Mouse (Mus musculus): ENCODE data around the gene Aprt.
A peak's percentile ranks its signal among the peaks of the same experiment; 100 is the strongest.
"Not testable (repeated sequence)": the region's sequence is repeated elsewhere in the genome, so short reads cannot be mapped to it uniquely, and the experiment has no call there.

Aprt gene

GRCm38 (mm10) chr8:122579196-122579595 is 2.5 kb upstream of the Aprt start:
- Histone ChIP-seq H3K36me3 (ENCODE audit: insufficient read depth, low read length) (peaks cover 17% of the 10 kb centered on the region), H3K27me3 (ENCODE audit: insufficient read depth, low read length) (0 out of 2 replicates have a peak, but pooled peaks cover under 1% of the 10 kb centered on the region), H3K4me3 (replicated peaks; ENCODE audit: low read length) (no peak overlapping the region), H3K4me1 (replicated peaks; ENCODE audit: low read depth, low read length) (peaks cover 79% of the 10 kb centered on the region), H3K9me3 (ENCODE audit: low read length) (no peaks in the 10 kb centered on the region)
- no peak for TF ChIP-seq CTCF (conservative IDR thresholded peaks at IDR 0.05; ENCODE audit: low read length)

GRCm38 (mm10) chr8:122577116-122577515 is 407 bp upstream of the Aprt start:
- H3K36me3 ChIP-seq (ENCODE audit: insufficient read depth, low read length): peaks cover 36% of the 10 kb centered on the region
- peaks cover 87% of the 10 kb centered on the region for H3K4me1 ChIP-seq (replicated peaks; ENCODE audit: low read depth, low read length)
- TF ChIP-seq POU5F1 (IDR thresholded peaks at IDR 0.05; ENCODE audit: borderline replicate concordance, low read length) (no peak), NANOG (IDR thresholded peaks at IDR 0.05; ENCODE audit: borderline replicate concordance, low read length) (no peak), CTCF (conservative IDR thresholded peaks at IDR 0.05; ENCODE audit: low read length) (no peak)
- H3K4me3 ChIP-seq (replicated peaks; ENCODE audit: low read length): peak overlapping the region; percentile 96
- no peaks in the 10 kb centered on the region for H3K9me3 ChIP-seq (ENCODE audit: low read length)
- H3K27me3 ChIP-seq (ENCODE audit: insufficient read depth, low read length): no peaks in the 10 kb centered on the region

GRCm38 (mm10) chr8:122575735-122576647 is 718 bp downstream of the Aprt start:
- Histone ChIP-seq H3K27me3 (ENCODE audit: insufficient read depth, low read length) (no peaks in the 10 kb centered on the region), H3K4me3 (replicated peaks; ENCODE audit: low read length) (peak overlapping the region; percentile 96)

GRCm38 (mm10) chr8:122575286-122575685 is 1.4 kb downstream of the Aprt start:
- H3K9me3 ChIP-seq (ENCODE audit: low read length): no peaks in the 10 kb centered on the region
- no peaks in the 10 kb centered on the region for H3K27me3 ChIP-seq (ENCODE audit: insufficient read depth, low read length)
- peak overlapping the region; percentile 96 for H3K4me3 ChIP-seq (replicated peaks; ENCODE audit: low read length)
- TF ChIP-seq NANOG (IDR thresholded peaks at IDR 0.05; ENCODE audit: borderline replicate concordance, low read length) (no peak), CTCF (conservative IDR thresholded peaks at IDR 0.05; ENCODE audit: low read length) (no peak), POU5F1 (IDR thresholded peaks at IDR 0.05; ENCODE audit: borderline replicate concordance, low read length) (no peak)
- H3K4me1 ChIP-seq (replicated peaks; ENCODE audit: low read depth, low read length): peaks cover 93% of the 10 kb centered on the region
- H3K36me3 ChIP-seq (ENCODE audit: insufficient read depth, low read length): peaks cover 54% of the 10 kb centered on the region

More at GRCm38 (mm10) chr8:122575735-122576647, 718 bp downstream of the Aprt start:
- H3K36me3 ChIP-seq (ENCODE audit: insufficient read depth, low read length): peaks cover 47% of the 10 kb centered on the region
- H3K4me1 ChIP-seq (replicated peaks; ENCODE audit: low read depth, low read length): peaks cover 92% of the 10 kb centered on the region
- H3K9me3 ChIP-seq (ENCODE audit: low read length): no peaks in the 10 kb centered on the region
- TF ChIP-seq POU5F1 (IDR thresholded peaks at IDR 0.05; ENCODE audit: borderline replicate concordance, low read length): no peak

DNA sequence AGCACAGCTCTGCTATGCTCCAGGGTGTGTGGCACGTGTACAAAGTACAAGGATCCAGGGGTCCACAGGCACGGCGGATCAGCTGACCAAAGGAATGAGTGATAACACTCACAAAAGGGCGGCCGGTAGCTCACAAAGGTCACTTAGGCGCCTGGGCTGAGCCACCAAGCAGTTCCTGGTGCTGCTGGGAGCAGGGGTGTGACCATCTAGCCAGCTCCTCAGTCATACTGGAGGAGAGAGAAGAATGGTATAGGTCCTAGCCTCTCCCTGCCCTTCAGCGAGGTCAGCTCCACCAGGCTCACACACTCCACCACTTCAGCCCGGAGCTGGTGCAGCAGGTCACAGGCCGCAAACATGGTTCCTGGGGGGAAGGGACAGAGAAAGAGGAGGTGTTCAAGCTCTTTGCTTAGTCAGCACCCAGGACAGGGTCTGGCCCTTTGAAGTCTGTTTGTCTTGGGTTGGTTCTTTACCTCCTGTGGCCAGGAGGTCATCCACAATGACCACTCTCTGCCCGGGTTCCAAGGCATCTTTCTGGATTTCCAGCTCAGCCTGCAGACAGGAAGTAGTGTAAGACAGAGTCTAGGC is 1.9 kb downstream of the Aprt start:
- no peaks in the 10 kb centered on the region for H3K27me3 ChIP-seq (ENCODE audit: insufficient read depth, low read length)
- H3K9me3 ChIP-seq (ENCODE audit: low read length): no peaks in the 10 kb centered on the region
- H3K36me3 ChIP-seq (ENCODE audit: insufficient read depth, low read length): peaks cover 60% of the 10 kb centered on the region
- TF ChIP-seq NANOG (IDR thresholded peaks at IDR 0.05; ENCODE audit: borderline replicate concordance, low read length) (no peak), POU5F1 (IDR thresholded peaks at IDR 0.05; ENCODE audit: borderline replicate concordance, low read length) (no peak), CTCF (conservative IDR thresholded peaks at IDR 0.05; ENCODE audit: low read length) (no peak)
- peaks cover 93% of the 10 kb centered on the region for H3K4me1 ChIP-seq (replicated peaks; ENCODE audit: low read depth, low read length)
- H3K4me3 ChIP-seq (replicated peaks; ENCODE audit: low read length): peak overlapping the region; percentile 96

DNA sequence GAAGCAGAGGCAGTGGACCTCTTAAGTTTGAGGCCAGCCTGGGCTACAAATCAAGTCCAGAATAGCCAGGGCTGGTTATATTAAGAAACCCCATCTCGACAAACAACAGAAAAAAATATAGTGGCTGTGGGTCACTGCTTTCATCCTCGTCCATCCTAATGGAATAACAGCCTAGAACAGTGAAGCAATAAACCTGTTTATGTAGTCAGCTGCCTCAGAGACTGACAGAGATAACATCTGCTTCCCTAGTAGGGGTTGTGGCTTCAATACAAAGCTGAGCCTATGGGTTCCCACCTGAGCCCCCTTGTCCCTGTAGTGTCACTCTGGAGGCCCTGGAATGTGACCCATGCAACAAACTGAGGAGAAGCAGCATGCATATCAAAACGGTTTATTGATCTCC is 2.4 kb downstream of the Aprt start:
- peaks cover 93% of the 10 kb centered on the region for H3K4me1 ChIP-seq (replicated peaks; ENCODE audit: low read depth, low read length)
- peaks cover 65% of the 10 kb centered on the region for H3K36me3 ChIP-seq (ENCODE audit: insufficient read depth, low read length)
- TF ChIP-seq CTCF (conservative IDR thresholded peaks at IDR 0.05; ENCODE audit: low read length) (no peak), NANOG (IDR thresholded peaks at IDR 0.05; ENCODE audit: borderline replicate concordance, low read length) (no peak), POU5F1 (IDR thresholded peaks at IDR 0.05; ENCODE audit: borderline replicate concordance, low read length) (no peak)
- peak overlapping the region; percentile 96 for H3K4me3 ChIP-seq (replicated peaks; ENCODE audit: low read length)
- H3K27me3 ChIP-seq (ENCODE audit: insufficient read depth, low read length): no peaks in the 10 kb centered on the region
- no peaks in the 10 kb centered on the region for H3K9me3 ChIP-seq (ENCODE audit: low read length)

- TF ChIP-seq POU5F1 (IDR thresholded peaks at IDR 0.05; ENCODE audit: borderline replicate concordance, low read length) (no peak), CTCF (conservative IDR thresholded peaks at IDR 0.05; ENCODE audit: low read length) (no peak), NANOG (IDR thresholded peaks at IDR 0.05; ENCODE audit: borderline replicate concordance, low read length) (no peak)
- Histone ChIP-seq H3K27me3 (ENCODE audit: insufficient read depth, low read length) (no peaks in the 10 kb centered on the region), H3K36me3 (ENCODE audit: insufficient read depth, low read length) (peaks cover 71% of the 10 kb centered on the region), H3K4me3 (replicated peaks; ENCODE audit: low read length) (peak overlapping the region; percentile 96), H3K4me1 (replicated peaks; ENCODE audit: low read depth, low read length) (peaks cover 91% of the 10 kb centered on the region), H3K9me3 (ENCODE audit: low read length) (no peaks in the 10 kb centered on the region)
Measured at GRCm38 (mm10) chr8:122573577-122573976, 3.1 kb downstream of the Aprt start.

DNA sequence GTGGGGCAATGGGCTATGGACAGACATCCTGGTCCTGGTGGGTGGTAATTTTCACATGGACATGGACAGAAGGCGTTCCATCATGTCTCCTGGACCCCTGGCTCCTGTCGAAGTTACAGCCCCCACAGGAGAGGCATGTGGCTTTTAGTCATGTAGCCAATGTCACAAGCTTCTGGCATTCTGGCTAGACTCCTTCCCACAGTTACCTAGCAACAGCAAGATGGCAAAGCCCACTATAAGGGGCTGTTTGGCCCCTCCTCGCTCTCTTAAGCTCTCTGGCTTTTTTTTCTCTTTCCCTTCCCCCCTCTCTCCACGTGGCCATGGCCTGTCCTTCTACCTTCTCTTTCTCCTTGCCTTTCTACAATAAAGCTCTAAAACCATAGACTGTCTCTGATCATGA is 3.5 kb downstream of the Aprt start:
- Histone ChIP-seq H3K4me1 (replicated peaks; ENCODE audit: low read depth, low read length) (peaks cover 87% of the 10 kb centered on the region), H3K36me3 (ENCODE audit: insufficient read depth, low read length) (peaks cover 71% of the 10 kb centered on the region), H3K4me3 (replicated peaks; ENCODE audit: low read length) (peak overlapping the region; percentile 96)
- H3K27me3 ChIP-seq (ENCODE audit: insufficient read depth, low read length); H3K9me3 ChIP-seq (ENCODE audit: low read length): not testable (repeated sequence)

GRCm38 (mm10) chr8:122572751-122573150 is 4.0 kb downstream of the Aprt start:
- Histone ChIP-seq H3K4me1 (replicated peaks; ENCODE audit: low read depth, low read length) (peaks cover 83% of the 10 kb centered on the region), H3K27me3 (ENCODE audit: insufficient read depth, low read length) (no peaks in the 10 kb centered on the region), H3K4me3 (replicated peaks; ENCODE audit: low read length) (peak overlapping the region; percentile 96; the same call in 1 of the 2 replicates), H3K9me3 (ENCODE audit: low read length) (no peaks in the 10 kb centered on the region), H3K36me3 (ENCODE audit: insufficient read depth, low read length) (peaks cover 71% of the 10 kb centered on the region)
- TF ChIP-seq POU5F1 (IDR thresholded peaks at IDR 0.05; ENCODE audit: borderline replicate concordance, low read length) (no peak), NANOG (IDR thresholded peaks at IDR 0.05; ENCODE audit: borderline replicate concordance, low read length) (no peak), CTCF (conservative IDR thresholded peaks at IDR 0.05; ENCODE audit: low read length) (no peak)
